Mouse (Mus musculus): ENCODE measurements around the gene Col2a1. TPM values are rescaled to one million over a fixed set of nuclear protein-coding genes. Genes with fewer than 3 reads are reported as not detected.

Col2a1 gene
- 60.2 and 78.5 TPM in 2 replicates for polyA plus RNA-seq (2012; rRNA removed)

DNA sequence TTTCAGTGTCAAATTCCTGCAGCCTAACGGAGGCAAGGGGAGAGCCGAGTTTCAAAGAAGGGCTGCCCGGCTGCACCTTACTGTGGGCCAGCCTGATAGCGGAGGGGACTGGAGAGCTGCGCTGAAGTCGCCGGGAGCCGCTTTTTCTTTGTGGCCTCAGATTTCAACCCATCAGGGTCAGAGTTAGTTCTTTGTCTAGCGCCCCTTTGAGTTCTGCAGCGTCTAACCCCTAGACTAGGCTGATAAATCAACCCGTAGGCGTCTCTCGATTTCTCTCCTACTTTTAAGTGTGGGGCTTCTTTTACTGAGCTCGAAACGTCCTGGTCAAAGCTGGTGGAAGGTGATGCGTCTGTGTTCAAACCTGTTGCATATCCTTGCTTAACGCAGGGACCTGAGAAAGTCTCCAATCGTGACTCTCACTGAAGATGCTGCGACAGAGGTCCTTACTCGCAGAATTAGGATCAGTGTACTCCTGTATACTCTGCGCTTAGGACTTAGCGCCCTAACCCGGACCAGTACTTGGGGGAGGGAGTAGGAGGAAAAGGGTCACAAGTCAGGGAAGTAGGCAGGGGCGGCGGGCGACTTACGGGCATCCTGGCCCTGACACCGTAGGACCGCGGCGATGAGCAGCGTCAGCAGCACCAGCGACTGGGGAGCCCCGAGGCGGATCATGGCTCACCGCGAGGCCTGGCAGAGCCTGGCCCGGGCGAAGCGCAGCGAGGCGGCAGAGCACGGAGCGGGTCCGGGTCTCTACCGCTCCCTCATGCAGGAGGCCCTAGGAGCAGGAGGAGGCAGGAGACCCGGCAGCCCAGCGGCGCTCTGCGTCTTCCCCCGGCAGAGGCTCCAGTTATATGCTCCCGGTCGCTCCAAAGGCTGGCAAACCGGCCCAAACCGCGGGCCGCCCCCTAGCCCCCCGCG lies at the start of gene Col2a1:
Gene Col2a1 (minus strand): TSS at position 874 of the 918 bp plus-strand sequence.
- TF ChIP-seq CTCF (IDR thresholded peaks at IDR 0.05; ENCODE audit: borderline replicate concordance, extremely low read depth, insufficient read depth, insufficient read length) (no peak), POLR2A (IDR thresholded peaks at IDR 0.05; ENCODE audit: borderline replicate concordance, extremely low read depth, insufficient read depth, insufficient read length, poor library complexity, severe bottlenecking) (peak; percentile 58; the same call in 1 of the 2 replicates)
- peak; percentile 74 for DNase-seq (ENCODE audit: low read depth)

DNA sequence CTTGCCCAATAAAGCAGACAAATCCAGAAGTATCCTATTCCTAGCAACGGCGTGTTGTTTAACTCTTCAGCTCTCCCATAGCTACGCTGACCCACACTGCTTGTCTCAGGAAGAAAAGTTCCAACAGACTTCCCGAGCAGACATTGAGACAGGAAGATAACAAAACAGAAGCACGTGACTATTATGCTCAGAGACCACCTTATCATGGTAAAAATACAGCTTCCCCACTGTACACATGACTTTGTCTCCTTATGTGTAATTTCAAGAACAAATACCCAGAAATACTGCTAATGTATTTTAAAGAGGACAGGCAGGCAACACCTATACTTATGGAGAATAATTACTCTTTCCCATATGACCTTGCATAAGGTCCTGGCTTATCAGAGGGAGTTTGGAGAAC lies 47.2 kb upstream of the Col2a1 start:
- no peak for DNase-seq (ENCODE audit: low read depth)
- no peak for TF ChIP-seq POLR2A (IDR thresholded peaks at IDR 0.05; ENCODE audit: borderline replicate concordance, extremely low read depth, insufficient read depth, insufficient read length, poor library complexity, severe bottlenecking)
- TF ChIP-seq CTCF (IDR thresholded peaks at IDR 0.05; ENCODE audit: borderline replicate concordance, extremely low read depth, insufficient read depth, insufficient read length) = no peak

DNA sequence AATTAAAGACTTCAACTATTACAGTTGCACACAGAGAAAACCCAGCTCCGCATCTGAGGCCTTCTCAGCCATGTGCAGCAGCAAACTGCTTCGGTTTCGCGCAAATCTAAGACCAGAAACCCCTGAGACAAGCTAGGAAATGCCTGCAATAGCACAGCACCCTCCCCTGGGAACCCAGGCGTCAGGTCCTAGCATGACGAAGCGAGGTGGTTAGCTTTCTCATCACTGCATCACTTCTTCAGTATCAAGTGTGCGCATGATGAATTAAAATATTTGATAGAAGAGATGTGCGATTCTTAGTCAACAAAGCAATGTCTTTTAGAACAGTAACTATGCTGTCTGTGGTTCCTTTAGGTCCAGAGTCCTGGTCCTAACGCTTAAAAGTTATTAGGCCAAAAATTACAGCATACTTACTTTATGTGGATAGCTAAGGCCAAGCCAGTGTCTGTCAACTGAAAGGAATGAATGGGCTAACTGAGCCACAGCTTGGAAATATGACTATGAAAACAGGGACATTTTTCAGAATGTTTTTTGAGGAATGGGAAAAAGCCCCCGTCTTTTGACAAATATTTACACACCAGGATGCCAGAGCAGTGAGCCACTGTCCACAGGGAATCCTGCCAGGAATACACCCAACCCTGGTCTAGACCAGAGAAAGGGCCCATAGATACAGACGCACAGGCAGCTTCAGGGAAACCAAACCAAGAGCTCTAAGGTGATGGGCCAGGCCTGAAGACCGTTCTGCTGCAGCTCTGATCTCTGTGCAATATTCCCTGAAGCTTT lies 44.6 kb upstream of the Col2a1 start:
- no peak for TF ChIP-seq POLR2A (IDR thresholded peaks at IDR 0.05; ENCODE audit: borderline replicate concordance, extremely low read depth, insufficient read depth, insufficient read length, poor library complexity, severe bottlenecking)
- TF ChIP-seq CTCF (IDR thresholded peaks at IDR 0.05; ENCODE audit: borderline replicate concordance, extremely low read depth, insufficient read depth, insufficient read length) = no peak
- DNase-seq (ENCODE audit: low read depth) = no peak

DNA sequence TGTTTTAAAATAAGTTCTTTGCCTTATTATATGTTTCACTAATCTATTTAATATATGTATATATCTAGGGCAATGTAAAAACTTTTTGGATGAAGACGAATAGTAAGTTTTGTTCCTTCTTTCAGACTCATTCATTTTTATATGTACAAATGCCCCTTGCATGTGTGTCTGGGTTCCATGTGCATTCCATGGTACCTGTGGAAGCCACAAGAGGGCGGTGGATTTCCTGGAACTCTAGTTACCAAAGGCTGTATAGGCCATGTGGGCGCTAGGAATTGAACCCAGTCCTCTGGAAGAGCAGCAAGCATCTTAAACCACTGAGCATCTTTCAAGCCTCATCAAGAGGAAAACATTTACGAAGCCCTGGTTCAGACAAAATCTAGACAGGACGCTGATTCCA lies 39.9 kb upstream of the Col2a1 start:
- TF ChIP-seq CTCF (IDR thresholded peaks at IDR 0.05; ENCODE audit: borderline replicate concordance, extremely low read depth, insufficient read depth, insufficient read length) (peak; percentile 24; the same call in 1 of the 2 replicates), POLR2A (IDR thresholded peaks at IDR 0.05; ENCODE audit: borderline replicate concordance, extremely low read depth, insufficient read depth, insufficient read length, poor library complexity, severe bottlenecking) (no peak)
- no peak for DNase-seq (ENCODE audit: low read depth)

DNA sequence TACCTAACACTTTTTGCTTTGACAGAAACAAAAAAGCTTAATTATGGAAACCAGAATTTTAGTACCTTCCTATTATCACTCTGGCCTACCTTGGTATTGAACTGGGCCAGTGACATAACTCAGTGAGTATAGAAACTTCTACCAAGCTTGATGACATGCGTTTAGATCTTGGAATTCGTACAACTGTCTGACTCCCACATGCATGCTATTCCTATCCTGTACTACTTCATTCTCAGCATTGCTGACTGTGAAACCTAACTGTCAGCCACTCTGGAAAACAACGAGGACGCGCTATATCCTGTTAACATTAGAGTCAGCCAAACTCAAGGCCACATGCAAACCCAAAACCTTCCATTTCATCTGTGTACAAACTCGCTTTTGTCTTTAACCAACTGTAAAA lies 39.5 kb upstream of the Col2a1 start:
- TF ChIP-seq POLR2A (IDR thresholded peaks at IDR 0.05; ENCODE audit: borderline replicate concordance, extremely low read depth, insufficient read depth, insufficient read length, poor library complexity, severe bottlenecking) (no peak), CTCF (IDR thresholded peaks at IDR 0.05; ENCODE audit: borderline replicate concordance, extremely low read depth, insufficient read depth, insufficient read length) (no peak)
- no peak for DNase-seq (ENCODE audit: low read depth)

DNA sequence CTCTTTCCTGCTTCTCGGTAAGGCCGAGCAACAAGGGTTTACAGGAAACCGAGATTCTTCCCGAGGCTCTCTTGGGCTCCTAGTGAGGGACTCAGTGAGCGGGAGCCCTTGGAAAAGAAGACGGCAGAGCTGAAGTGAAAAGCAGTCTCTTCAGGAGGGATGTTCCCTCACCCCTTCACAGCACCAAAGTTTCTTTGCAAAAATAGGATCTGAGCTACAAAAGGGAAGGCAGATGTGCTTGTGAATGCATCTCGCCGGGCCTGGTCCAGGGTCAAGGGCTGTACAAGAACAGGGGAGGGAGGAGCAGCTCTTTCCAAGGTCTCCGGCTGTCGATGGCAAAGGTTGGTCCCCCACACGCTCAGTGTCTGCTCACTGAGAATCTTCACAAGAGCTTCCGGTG lies 38.0 kb upstream of the Col2a1 start:
- DNase-seq (ENCODE audit: low read depth) = no peak
- TF ChIP-seq POLR2A (IDR thresholded peaks at IDR 0.05; ENCODE audit: borderline replicate concordance, extremely low read depth, insufficient read depth, insufficient read length, poor library complexity, severe bottlenecking) (no peak), CTCF (IDR thresholded peaks at IDR 0.05; ENCODE audit: borderline replicate concordance, extremely low read depth, insufficient read depth, insufficient read length) (no peak)

DNA sequence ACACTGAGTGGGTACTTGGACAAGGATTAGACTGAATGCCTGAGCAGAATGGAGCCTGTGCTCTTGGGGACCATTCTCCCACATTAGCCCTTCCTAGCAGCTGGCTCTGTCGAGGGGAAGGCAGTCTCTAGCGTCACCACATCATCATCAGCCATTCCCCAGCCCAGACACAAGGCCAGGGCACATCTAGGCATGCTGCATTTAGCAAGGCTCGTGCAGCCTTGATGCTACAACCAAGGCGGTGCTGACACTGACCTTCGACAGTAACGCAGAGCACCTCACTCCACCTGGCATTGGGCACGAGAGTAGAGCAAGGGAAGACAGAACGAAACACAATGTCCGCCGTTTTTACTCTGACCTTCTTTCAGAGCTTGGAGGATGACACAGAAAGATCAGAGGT lies 35.2 kb upstream of the Col2a1 start:
- no peak for TF ChIP-seq CTCF (IDR thresholded peaks at IDR 0.05; ENCODE audit: borderline replicate concordance, extremely low read depth, insufficient read depth, insufficient read length)
- no peak for TF ChIP-seq POLR2A (IDR thresholded peaks at IDR 0.05; ENCODE audit: borderline replicate concordance, extremely low read depth, insufficient read depth, insufficient read length, poor library complexity, severe bottlenecking)
- DNase-seq (ENCODE audit: low read depth) = no peak

DNA sequence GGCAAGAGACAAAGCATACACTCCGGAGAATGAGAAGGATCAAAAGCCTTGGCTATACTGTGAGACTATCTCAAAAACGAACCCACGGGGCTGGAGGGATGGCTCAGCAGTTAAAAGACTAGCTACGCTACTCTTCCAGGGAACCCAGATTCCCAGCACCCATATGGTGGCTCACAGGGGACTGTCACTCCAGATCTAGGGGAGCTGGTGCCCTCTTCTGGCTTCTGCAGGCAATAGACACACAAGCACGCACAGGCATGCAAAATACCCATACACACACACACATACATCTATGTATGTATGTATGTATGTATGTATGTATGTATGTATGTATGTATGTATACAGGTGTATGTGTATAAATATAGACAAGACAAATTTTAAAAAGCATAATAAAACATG lies 32.1 kb upstream of the Col2a1 start:
- no peak for DNase-seq (ENCODE audit: low read depth)
- TF ChIP-seq CTCF (IDR thresholded peaks at IDR 0.05; ENCODE audit: borderline replicate concordance, extremely low read depth, insufficient read depth, insufficient read length) (no peak), POLR2A (IDR thresholded peaks at IDR 0.05; ENCODE audit: borderline replicate concordance, extremely low read depth, insufficient read depth, insufficient read length, poor library complexity, severe bottlenecking) (no peak)

DNA sequence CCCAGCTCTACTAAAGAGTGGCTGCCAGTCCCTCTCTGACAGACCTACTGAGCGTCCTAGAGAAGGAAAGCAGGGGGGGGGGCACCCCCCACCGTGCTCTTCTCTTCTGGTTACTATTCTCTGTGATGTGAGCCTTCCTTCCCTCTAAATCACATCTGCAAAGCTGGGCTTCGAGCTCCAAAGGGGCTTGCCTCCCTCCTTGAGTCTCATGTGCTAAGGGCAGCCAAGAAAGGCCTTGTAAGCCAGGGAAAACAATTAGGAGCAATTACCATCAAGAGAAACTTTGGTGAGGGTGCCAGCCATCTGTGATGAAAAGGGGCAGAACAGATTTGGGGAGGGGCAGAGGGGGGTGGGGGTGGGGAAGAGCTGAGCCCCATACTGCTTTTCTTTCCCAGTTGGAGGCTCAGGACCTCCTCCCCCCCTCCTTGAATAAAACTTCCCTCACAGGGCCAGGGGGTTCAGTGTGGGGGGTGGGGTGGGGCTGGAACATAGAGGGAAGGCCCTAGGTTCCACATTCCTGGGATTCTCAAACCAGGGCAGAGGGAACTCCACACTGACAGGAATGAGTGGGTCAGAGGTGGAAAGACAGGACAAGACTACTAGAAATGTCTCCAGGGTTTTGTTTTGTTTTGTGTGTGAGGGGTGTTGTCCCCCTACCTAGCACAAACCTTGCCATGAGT lies 30.7 kb upstream of the Col2a1 start:
- no peak for TF ChIP-seq POLR2A (IDR thresholded peaks at IDR 0.05; ENCODE audit: borderline replicate concordance, extremely low read depth, insufficient read depth, insufficient read length, poor library complexity, severe bottlenecking)
- TF ChIP-seq CTCF (IDR thresholded peaks at IDR 0.05; ENCODE audit: borderline replicate concordance, extremely low read depth, insufficient read depth, insufficient read length) = no peak
- DNase-seq (ENCODE audit: low read depth) = peak; percentile 88

DNA sequence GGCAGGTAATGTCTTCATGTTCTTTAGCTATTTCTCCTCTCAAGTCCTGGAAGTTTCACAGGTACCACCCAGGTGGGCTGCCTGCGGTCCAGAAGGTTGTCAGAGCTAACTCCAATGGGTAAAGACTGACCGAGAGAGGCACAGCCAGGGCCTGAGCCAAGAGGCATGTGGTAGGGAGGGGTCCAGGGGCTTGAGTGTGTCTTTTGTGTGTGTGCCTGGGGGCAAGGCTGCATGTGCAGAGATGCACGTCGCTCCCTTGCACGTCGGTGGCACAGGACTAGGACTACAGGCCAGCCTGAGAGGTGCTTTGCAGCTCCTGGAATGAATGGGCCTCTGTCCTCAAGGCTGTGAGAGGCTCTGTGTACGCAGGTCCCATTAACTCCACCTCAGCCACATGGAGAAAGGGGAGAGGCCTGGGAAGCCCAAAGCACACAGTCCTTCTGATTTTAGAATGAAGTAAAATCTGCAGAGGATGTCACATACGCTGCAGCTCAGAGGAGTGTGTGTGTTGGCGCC lies 28.8 kb upstream of the Col2a1 start:
- no peak for DNase-seq (ENCODE audit: low read depth)
- TF ChIP-seq POLR2A (IDR thresholded peaks at IDR 0.05; ENCODE audit: borderline replicate concordance, extremely low read depth, insufficient read depth, insufficient read length, poor library complexity, severe bottlenecking) (no peak), CTCF (IDR thresholded peaks at IDR 0.05; ENCODE audit: borderline replicate concordance, extremely low read depth, insufficient read depth, insufficient read length) (no peak)

DNA sequence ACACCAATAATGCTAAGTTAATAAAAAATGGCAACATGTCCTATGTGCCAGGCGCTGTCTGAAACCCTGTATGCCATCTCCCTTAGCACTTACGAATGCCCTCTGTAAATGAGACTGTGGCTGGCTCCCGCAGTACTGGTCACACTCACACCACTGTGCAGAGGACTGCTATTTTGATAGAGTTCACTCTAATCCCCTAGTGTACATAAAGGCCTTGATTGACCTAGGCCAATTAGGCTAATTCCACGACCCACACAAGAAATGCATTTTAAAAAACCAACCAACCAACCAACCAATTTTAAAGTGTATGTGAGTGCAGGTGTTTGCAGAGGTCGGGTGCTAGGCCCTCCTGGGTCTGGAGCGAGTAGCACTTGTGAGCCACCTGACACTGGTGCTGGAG lies 25.3 kb upstream of the Col2a1 start:
- TF ChIP-seq POLR2A (IDR thresholded peaks at IDR 0.05; ENCODE audit: borderline replicate concordance, extremely low read depth, insufficient read depth, insufficient read length, poor library complexity, severe bottlenecking) (no peak), CTCF (IDR thresholded peaks at IDR 0.05; ENCODE audit: borderline replicate concordance, extremely low read depth, insufficient read depth, insufficient read length) (no peak)
- no peak for DNase-seq (ENCODE audit: low read depth)
